Mouse (Mus musculus): ENCODE results near the gene Rap1gap2. TPM values are rescaled to one million over a fixed set of nuclear protein-coding genes. Genes with fewer than 3 reads are reported as not detected.

Rap1gap2 gene
- polyA plus RNA-seq, 1 experiment = 0.81 TPM

DNA sequence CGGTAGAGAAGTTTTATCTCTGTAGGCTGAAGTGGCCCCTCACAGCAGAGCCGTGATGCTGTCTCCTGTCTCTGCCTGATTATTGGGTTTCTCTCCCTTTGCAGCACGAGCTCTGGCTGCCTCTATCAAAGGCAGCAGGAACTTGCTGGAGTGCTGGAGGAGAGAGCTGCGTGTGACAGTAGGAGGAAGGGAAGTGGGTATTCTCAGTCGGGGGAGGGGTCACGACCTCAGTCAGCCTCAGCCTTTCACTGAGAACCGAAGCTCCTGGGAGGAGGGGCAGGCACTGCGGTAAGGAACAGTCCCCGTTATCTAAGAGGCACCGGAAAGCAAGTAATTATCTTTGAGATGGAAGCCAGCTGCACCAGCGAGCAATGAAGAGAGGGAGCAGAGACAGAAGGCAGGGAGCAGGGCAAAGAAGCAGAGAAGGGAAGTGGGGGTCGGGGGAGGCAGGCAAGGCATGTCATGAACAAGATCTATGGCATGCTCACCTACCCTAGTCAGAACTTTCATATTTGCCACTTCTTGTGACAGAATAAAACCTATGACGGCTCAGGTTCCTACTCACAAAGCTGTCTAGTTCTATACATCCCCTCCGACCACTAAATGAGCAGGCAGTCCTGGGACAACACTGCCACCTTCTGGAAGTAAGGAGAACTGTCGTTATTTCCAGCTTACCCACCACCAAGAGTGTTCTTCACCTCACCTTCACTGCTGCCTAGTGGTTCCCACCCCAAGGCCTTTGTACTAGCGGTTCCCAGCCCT is 63.6 kb downstream of the Rap1gap2 start:
- Histone ChIP-seq H3K9me3 (no peaks in the 10 kb centered on the region), H3K4me1 (peaks cover 48% of the 10 kb centered on the region)
- TF ChIP-seq FLI1 (IDR thresholded peaks at IDR 0.05; ENCODE audit: low read length) = no peak
- no peak for TF ChIP-seq GATA1 (IDR thresholded peaks at IDR 0.05; ENCODE audit: borderline replicate concordance, low read length)

DNA sequence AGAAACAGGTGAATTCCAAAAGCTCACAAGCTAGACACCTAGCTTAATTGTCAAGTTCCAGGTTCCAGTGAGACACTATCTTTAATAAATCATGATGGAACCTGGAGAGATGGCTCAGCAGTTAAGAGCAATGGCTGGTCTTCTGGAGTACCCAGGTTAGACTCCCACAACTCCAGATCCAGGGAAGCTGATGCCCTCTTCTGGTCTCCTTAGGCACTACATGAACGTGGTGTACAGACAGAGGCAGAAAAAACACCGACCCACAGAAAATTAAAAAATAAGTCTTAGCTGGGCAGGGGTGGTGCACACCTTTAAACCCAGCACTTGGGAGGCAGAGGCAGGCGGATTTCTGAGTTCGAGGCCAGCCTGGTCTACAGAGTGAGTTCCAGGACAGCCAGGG is 64.5 kb downstream of the Rap1gap2 start:
- Histone ChIP-seq H3K9me3 (no peaks in the 10 kb centered on the region), H3K4me1 (peaks cover 44% of the 10 kb centered on the region), H3K36me3 (replicated peaks; ENCODE audit: low read length) (no peaks in the 10 kb centered on the region), H3K4me3 (replicated peaks) (peak overlapping the region; percentile 38), H3K27me3 (replicated peaks) (peaks cover 3% of the 10 kb centered on the region)
- TF ChIP-seq FLI1 (IDR thresholded peaks at IDR 0.05; ENCODE audit: low read length) = no peak
- no peak for TF ChIP-seq GATA1 (IDR thresholded peaks at IDR 0.05; ENCODE audit: borderline replicate concordance, low read length)

More for the DNA sequence above, 63.6 kb downstream of the Rap1gap2 start:
- Histone ChIP-seq H3K27me3 (replicated peaks) (peaks cover 3% of the 10 kb centered on the region), H3K4me3 (replicated peaks) (peak overlapping the region; percentile 93), H3K36me3 (replicated peaks; ENCODE audit: low read length) (no peaks in the 10 kb centered on the region)

DNA sequence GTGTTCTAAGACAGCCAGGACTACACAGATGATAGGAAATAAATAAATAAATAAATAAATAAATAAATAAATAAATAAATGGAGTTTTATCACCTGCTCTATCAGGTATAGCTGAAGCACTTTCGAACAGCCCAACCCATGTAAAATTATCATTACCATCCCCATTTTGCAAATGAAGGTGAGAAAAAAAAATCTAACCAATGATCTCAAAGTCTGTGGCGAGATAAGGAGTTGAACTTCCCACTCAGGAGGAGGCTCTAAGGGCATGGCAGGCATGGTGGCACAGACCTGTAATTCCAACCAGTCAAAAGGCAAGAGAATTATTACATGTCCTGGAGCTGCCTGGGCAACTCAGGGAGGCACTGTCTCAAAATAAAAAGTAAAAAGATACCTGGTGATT is 65.2 kb downstream of the Rap1gap2 start:
- H3K4me1 ChIP-seq = peaks cover 41% of the 10 kb centered on the region
- no peaks in the 10 kb centered on the region for H3K36me3 ChIP-seq (replicated peaks; ENCODE audit: low read length)
- TF ChIP-seq FLI1 (IDR thresholded peaks at IDR 0.05; ENCODE audit: low read length) (no peak), GATA1 (IDR thresholded peaks at IDR 0.05; ENCODE audit: borderline replicate concordance, low read length) (no peak)
- H3K4me3 ChIP-seq (replicated peaks) = no peak overlapping the region
- H3K27me3 ChIP-seq (replicated peaks) = peaks cover 3% of the 10 kb centered on the region
- H3K9me3 ChIP-seq = no peaks in the 10 kb centered on the region

DNA sequence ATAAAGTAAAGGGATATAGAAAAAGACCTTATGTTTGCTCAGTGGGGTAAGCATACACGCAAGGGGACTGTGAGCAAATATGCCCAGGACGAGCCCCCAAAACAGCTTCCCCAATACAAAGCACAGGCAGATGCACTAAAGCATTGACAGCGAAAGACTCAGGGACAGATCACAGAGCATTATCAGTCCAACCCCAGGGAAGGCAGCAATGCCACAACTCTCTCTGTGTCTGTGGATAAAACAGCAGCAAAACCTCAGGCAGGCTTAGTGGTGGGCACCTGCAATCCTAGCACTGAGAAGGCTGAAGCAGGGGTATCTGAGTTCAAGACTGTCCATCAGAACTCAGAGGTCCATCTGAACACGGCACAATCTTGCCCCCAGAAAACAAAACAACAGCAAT is 73.4 kb downstream of the Rap1gap2 start:
- no peak for TF ChIP-seq FLI1 (IDR thresholded peaks at IDR 0.05; ENCODE audit: low read length)
- Histone ChIP-seq H3K36me3 (replicated peaks; ENCODE audit: low read length) (peaks cover 3% of the 10 kb centered on the region), H3K27me3 (replicated peaks) (peaks cover 3% of the 10 kb centered on the region), H3K4me1 (peaks cover 51% of the 10 kb centered on the region), H3K9me3 (no peaks in the 10 kb centered on the region), H3K4me3 (replicated peaks) (no peak overlapping the region)

DNA sequence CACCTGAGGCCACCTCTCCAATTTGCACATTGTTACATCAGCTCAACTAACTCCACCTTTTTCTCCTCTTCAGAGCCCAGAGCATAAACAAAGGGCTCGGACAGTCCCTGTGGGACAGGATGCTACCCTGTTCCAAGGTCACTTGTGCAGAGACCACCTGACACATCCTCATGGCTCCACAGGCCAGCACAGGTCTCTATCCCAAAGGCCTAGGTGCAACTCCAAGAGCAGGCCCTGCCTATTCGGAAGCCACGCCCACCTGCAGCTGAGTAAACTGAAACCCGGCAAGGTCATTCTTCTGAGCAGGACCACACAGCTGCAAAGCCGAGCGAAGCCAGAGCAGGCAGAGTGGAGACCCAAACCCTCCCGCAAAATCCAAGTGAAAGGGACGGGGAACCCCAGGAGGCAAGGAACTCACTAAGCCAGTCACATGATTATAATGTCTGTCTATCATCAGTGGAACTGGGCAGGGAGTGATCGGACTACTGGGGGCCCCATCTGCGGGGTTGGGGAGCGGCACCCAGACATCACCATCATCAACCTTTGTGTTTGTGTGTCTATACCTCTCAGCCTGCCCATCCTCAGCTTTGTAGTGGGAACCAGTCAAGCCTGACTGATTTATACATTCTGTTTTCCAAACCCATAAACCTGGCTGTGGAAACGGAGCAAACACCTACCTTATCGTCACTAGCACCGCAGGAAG is 74.4 kb downstream of the Rap1gap2 start:
- Histone ChIP-seq H3K9me3 (no peaks in the 10 kb centered on the region), H3K4me3 (replicated peaks) (no peak overlapping the region), H3K27me3 (replicated peaks) (peaks cover 7% of the 10 kb centered on the region), H3K4me1 (peaks cover 60% of the 10 kb centered on the region), H3K36me3 (replicated peaks; ENCODE audit: low read length) (peaks cover 3% of the 10 kb centered on the region)
- TF ChIP-seq GATA1 (IDR thresholded peaks at IDR 0.05; ENCODE audit: borderline replicate concordance, low read length) = no peak

DNA sequence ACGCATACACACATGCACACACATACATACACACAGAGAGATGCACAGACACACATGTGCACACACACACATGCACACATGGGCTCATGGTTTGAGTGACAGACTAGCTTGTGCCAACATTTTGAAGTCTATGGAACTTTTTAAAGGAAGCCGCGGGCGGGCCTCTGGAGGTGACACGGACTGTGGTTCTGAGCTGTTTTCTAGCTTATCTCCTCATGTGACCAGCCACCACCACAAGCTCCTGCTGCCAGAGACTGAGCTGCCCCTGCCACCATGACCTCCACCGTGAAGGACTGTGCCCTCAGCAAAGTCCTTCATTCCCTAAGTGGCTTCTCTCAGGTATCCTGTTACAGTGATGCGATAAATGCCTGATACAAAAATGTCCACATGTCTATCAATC is 76.3 kb downstream of the Rap1gap2 start:
- TF ChIP-seq FLI1 (IDR thresholded peaks at IDR 0.05; ENCODE audit: low read length) = no peak
- no peak for TF ChIP-seq GATA1 (IDR thresholded peaks at IDR 0.05; ENCODE audit: borderline replicate concordance, low read length)
- Histone ChIP-seq H3K9me3 (no peaks in the 10 kb centered on the region), H3K4me1 (peaks cover 75% of the 10 kb centered on the region), H3K27me3 (replicated peaks) (peaks cover 12% of the 10 kb centered on the region), H3K4me3 (replicated peaks) (peak overlapping the region; percentile 76), H3K36me3 (replicated peaks; ENCODE audit: low read length) (no peaks in the 10 kb centered on the region)

DNA sequence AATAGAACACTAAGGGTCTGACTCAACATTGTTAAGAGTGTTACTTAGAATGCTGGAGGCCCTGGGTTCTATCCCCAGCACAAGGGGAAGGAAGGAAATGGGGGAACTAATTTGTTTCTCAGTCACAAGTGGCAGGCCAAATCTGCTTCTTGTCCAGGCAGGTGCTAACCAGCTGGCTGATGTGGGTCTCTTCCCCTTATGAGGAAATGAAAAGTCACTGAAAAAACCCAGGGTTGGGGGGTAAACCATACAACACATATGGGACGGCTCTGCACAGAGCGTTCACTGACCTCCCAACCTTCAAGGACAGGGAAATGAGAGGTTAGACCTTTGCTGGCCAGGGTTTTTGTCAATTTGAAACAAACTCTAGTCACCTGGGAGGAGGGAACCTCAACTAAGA is 77.7 kb downstream of the Rap1gap2 start:
- no peaks in the 10 kb centered on the region for H3K36me3 ChIP-seq (replicated peaks; ENCODE audit: low read length)
- H3K4me3 ChIP-seq (replicated peaks) = no peak overlapping the region
- H3K9me3 ChIP-seq = no peaks in the 10 kb centered on the region
- peaks cover 70% of the 10 kb centered on the region for H3K4me1 ChIP-seq
- TF ChIP-seq GATA1 (IDR thresholded peaks at IDR 0.05; ENCODE audit: borderline replicate concordance, low read length) (no peak), FLI1 (IDR thresholded peaks at IDR 0.05; ENCODE audit: low read length) (no peak)
- H3K27me3 ChIP-seq (replicated peaks) = peaks cover 12% of the 10 kb centered on the region

DNA sequence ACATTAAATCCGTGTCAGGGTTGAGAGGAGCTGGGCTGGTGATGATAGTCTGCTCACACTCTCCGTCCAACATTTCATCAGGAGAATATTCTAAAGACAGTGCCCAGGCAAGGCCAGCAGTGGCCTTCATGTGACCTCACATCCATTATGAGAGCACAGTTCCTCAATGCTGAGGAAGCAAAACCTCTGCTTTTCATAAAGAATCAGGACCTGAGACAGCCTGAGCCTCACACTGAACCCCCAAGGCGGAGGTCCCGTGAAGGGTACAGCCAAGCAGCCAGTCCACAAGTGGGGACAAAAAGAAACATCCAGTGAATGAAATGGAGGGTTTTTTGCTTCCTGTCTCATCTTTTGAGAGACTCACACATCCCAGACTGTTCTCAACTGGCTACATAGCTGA is 78.3 kb downstream of the Rap1gap2 start:
- H3K4me3 ChIP-seq (replicated peaks) = no peak overlapping the region
- H3K36me3 ChIP-seq (replicated peaks; ENCODE audit: low read length) = no peaks in the 10 kb centered on the region
- H3K27me3 ChIP-seq (replicated peaks) = peaks cover 17% of the 10 kb centered on the region
- peaks cover 66% of the 10 kb centered on the region for H3K4me1 ChIP-seq
- no peaks in the 10 kb centered on the region for H3K9me3 ChIP-seq
- TF ChIP-seq FLI1 (IDR thresholded peaks at IDR 0.05; ENCODE audit: low read length) (no peak), GATA1 (IDR thresholded peaks at IDR 0.05; ENCODE audit: borderline replicate concordance, low read length) (no peak)

DNA sequence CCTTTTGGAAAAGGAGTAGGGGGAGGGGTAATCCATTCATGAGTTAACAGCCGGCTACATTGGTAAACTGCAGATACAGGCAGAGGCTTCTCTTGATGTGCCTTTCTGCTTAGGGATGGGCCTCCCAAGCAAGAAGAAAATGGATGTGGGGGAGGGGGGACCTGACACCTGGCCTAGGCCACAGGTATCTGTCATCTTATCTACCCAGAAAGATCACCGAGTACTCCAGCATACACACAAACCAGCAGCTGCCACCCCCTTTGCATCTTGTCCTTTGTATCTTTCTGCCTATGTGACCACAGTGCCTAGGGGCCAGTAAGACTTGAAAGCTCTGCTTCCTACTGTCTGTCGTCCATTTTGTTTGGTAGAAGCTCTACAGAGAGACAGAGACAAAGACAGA is 79.0 kb downstream of the Rap1gap2 start:
- Histone ChIP-seq H3K4me3 (replicated peaks) (no peak overlapping the region), H3K36me3 (replicated peaks; ENCODE audit: low read length) (no peaks in the 10 kb centered on the region), H3K4me1 (peaks cover 66% of the 10 kb centered on the region), H3K9me3 (no peaks in the 10 kb centered on the region), H3K27me3 (replicated peaks) (peaks cover 20% of the 10 kb centered on the region)
- TF ChIP-seq GATA1 (IDR thresholded peaks at IDR 0.05; ENCODE audit: borderline replicate concordance, low read length) (no peak), FLI1 (IDR thresholded peaks at IDR 0.05; ENCODE audit: low read length) (no peak)

DNA sequence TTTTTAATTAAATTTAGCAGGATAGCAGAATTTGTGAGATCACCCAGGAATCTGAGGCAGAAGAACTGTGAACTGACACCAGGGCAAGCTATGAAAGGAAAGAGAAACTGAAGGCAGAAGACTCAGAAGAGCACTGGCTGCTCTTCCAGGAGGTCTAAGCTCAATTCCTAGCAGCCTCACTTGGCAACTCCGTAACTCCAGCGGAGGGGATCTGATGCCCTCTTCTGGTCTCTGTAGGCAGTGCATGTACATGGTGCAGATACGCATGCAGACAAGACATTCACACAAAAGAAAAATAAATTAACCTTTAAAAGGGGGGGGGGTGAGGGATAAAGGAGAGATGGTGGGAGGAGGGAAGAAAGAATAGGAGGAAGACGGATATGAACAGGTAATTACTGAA is 80.9 kb downstream of the Rap1gap2 start:
- peaks cover 63% of the 10 kb centered on the region for H3K4me1 ChIP-seq
- no peak for TF ChIP-seq FLI1 (IDR thresholded peaks at IDR 0.05; ENCODE audit: low read length)
- TF ChIP-seq GATA1 (IDR thresholded peaks at IDR 0.05; ENCODE audit: borderline replicate concordance, low read length) = no peak
- H3K4me3 ChIP-seq (replicated peaks) = no peak overlapping the region
- no peaks in the 10 kb centered on the region for H3K36me3 ChIP-seq (replicated peaks; ENCODE audit: low read length)
- no peaks in the 10 kb centered on the region for H3K9me3 ChIP-seq
- peaks cover 32% of the 10 kb centered on the region for H3K27me3 ChIP-seq (replicated peaks)
